Mouse (Mus musculus): Measurements from ENCODE around the gene Prkcg. TPM values are rescaled to one million over a fixed set of nuclear protein-coding genes. Genes with fewer than 3 reads are reported as not detected.

Gene Prkcg
- total and polyA plus RNA-seq, 3 experiments, result 0.15 to 3.0 (median 0.17) TPM

DNA sequence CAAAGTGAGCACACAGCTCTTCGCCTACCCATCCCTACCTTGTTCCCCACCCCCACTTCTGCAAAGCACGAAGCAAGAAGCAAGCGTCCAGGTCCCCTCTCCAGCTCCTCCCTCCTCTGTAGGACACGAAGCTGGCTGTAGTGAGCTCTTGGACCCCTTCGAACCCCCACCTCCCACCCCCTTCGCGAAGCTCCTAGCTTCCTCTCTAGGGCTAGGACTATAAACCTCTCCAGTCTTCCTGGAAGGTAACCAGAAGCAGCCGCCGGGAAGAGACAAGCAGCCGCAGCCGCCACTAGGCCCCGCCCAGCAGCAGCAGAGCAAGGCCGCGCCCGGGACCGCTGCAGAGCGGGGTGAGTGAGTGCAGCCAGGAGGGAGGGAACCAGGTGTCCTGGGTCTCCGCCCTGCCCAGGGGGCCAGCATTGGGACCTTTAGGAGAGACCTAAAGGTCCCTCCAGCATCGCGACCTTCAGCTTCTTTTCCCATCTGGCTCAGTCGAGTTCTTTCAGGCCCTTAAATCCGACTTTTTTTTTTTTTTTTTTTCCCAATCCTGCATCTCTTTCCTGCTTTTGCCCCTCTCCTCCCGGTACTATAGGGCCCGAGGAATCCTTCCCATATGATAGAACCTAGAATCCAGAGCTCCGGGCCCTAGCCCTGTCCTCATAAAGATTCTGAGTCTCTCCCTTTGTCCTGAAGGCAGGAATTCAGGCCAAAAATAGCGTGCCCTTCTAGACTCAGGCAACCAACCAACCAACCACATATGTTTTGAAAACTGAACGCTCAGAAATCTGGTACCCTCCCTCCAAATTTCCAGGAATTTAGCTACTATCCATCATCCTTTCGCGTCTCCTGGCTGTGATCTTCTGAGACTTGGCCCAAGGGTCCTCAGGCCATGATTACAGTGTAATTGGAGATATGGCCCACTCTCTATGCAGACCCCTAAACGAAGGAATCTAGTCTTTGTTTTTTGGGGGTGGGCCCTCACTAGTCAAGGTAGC, at the start of gene Prkcg, which contains the start of gene Myadm (continued):
- no peak for TF ChIP-seq CHD1 (IDR thresholded peaks at IDR 0.05; ENCODE audit: low read depth, low read length)

DNA sequence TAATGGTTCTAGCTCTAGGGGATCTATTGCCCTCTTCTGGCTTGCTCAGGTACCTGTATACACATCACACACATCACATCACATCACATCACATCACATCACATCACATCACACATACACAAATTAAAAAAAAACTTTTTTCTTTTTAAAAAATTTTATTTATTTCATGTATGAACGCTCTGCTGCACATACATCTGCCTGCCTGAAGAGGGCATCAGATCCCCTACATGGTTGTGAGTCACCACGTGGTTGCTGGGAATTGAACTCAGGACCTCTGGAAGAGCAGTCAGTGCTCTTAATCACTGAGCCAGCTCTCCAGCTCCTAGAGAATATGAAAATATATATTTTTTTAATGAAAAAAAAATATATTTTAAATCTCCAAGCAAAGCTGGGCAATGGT, 49.8 kb upstream of the Prkcg start:
- Histone ChIP-seq H3K4me2 (ENCODE audit: insufficient read depth, low read depth, poor library complexity, severe bottlenecking) (no peak overlapping the region), H3K9me3 (replicated peaks; ENCODE audit: low read length) (no peaks in the 10 kb centered on the region), H3K27ac (ENCODE audit: insufficient read depth, low read depth) (no peak overlapping the region), H3K36me3 (replicated peaks in 1 of 2; ENCODE audit: control insufficient read depth in 1 of 2, insufficient read depth in 1 of 2, low read length in 1 of 2) (no peaks in the 10 kb centered on the region), H3K4me1 (ENCODE audit: control insufficient read depth in 1 of 2, insufficient read depth in 2 of 2) (no peaks in the 10 kb centered on the region), H3K27me3 (replicated peaks) (no peaks in the 10 kb centered on the region), H3K9ac (ENCODE audit: insufficient read depth, low read depth) (no peak overlapping the region), H3K4me3 (replicated peaks in 1 of 3; ENCODE audit: low read depth in 2 of 3, low read length in 2 of 3, poor library complexity in 1 of 3) (no peak overlapping the region), H3K79me2 (replicated peaks; ENCODE audit: control insufficient read depth, extremely low read depth, insufficient read depth, poor library complexity, severe bottlenecking) (no peaks in the 10 kb centered on the region)
- peak in 1 of 2 experiments; percentile 47; a peak in 2 of 4 replicates for TF ChIP-seq CTCF (conservative IDR thresholded peaks at IDR 0.05 in 1 of 2, IDR thresholded peaks at IDR 0.05 in 1 of 2; ENCODE audit: low read depth in 2 of 2, low read length in 2 of 2)
- TF ChIP-seq IRF4 (IDR thresholded peaks at IDR 0.05; ENCODE audit: low read depth, low read length), result no peak
- TF ChIP-seq SMC3 (IDR thresholded peaks at IDR 0.05; ENCODE audit: low read depth, low read length), result peak; percentile 11; the same call in 1 of the 2 replicates
- TF ChIP-seq MYC (IDR thresholded peaks at IDR 0.05; ENCODE audit: low read depth, low read length), result peak; percentile 47; the same call in 1 of the 2 replicates
- no peak for TF ChIP-seq ETS1 (conservative IDR thresholded peaks at IDR 0.05; ENCODE audit: low read depth, low read length)
- dilution Hi-C loops (cut with MboI; ENCODE audit: extremely low pct_ligation_motif_present, extremely low pct_unique_long_range_greater_than_20kb, low sequenced_read_pairs) (no loop called here), in situ Hi-C loops (cut with MboI; ENCODE audit: low pct_ligation_motif_present, low pct_unique_long_range_greater_than_20kb, low sequenced_read_pairs) (no loop called here)
- no peak for DNase-seq (ENCODE audit: extremely low read depth)

DNA sequence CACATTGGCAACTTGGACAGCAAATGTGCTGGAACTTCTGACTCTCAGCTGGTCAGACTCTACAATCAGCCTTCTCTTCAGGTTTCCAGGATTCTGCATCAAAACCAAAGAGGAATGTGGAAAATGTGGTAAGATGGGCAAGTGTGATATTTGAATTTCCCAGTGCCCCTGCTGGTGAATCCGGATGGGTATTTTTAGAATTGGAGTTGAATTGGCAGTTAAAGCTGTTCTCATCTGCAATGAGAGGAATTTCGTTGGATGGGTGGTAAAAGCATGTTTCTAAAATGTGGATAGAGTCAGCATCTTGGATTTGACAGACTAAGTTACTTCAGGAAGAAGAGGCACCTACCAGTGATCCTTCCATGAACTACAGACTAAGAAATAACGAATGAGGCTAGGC, 28.3 kb upstream of the Prkcg start:
- no peaks in the 10 kb centered on the region for H3K27me3 ChIP-seq (replicated peaks)
- H3K79me2 ChIP-seq (replicated peaks; ENCODE audit: control insufficient read depth, extremely low read depth, insufficient read depth, poor library complexity, severe bottlenecking), result no peaks in the 10 kb centered on the region
- dilution Hi-C loops (cut with MboI; ENCODE audit: extremely low pct_ligation_motif_present, extremely low pct_unique_long_range_greater_than_20kb, low sequenced_read_pairs), result no loop called here
- no peak overlapping the region for H3K4me3 ChIP-seq (replicated peaks in 1 of 3; ENCODE audit: low read depth in 2 of 3, low read length in 2 of 3, poor library complexity in 1 of 3)
- H3K9ac ChIP-seq (ENCODE audit: insufficient read depth, low read depth), result no peak overlapping the region
- in situ Hi-C loops (cut with MboI; ENCODE audit: low pct_ligation_motif_present, low pct_unique_long_range_greater_than_20kb, low sequenced_read_pairs), result no loop called here
- no peaks in the 10 kb centered on the region for H3K4me1 ChIP-seq (ENCODE audit: control insufficient read depth in 1 of 2, insufficient read depth in 2 of 2)
- no peak for DNase-seq (ENCODE audit: extremely low read depth)
- no peaks in the 10 kb centered on the region for H3K9me3 ChIP-seq (replicated peaks; ENCODE audit: low read length)
- H3K27ac ChIP-seq (ENCODE audit: insufficient read depth, low read depth), result no peak overlapping the region
- no peaks in the 10 kb centered on the region for H3K36me3 ChIP-seq (replicated peaks in 1 of 2; ENCODE audit: control insufficient read depth in 1 of 2, insufficient read depth in 1 of 2, low read length in 1 of 2)
- no peak overlapping the region for H3K4me2 ChIP-seq (ENCODE audit: insufficient read depth, low read depth, poor library complexity, severe bottlenecking)
- TF ChIP-seq KAT2A (IDR thresholded peaks at IDR 0.05; ENCODE audit: insufficient replicate concordance, low read length) (no peak), TCF12 (IDR thresholded peaks at IDR 0.05; ENCODE audit: low read depth, low read length) (no peak), IRF4 (IDR thresholded peaks at IDR 0.05; ENCODE audit: low read depth, low read length) (no peak), MEF2A (IDR thresholded peaks at IDR 0.05; ENCODE audit: borderline replicate concordance, low read depth, low read length) (no peak)
